Mouse (Mus musculus): ENCODE results near the gene Samd1. TPM values are rescaled to one million over a fixed set of nuclear protein-coding genes. Genes with fewer than 3 reads are reported as not detected.
A peak's percentile ranks its signal among the peaks of the same experiment; 100 is the strongest.

The Samd1 gene
- total and polyA plus RNA-seq, 2 experiments from 2014 or later: 4.6 to 86.9 TPM

- peaks cover 22% of the 10 kb centered on the region; the same call in 1 of the 2 replicates for H3K27me3 ChIP-seq (ENCODE audit: insufficient read depth, low read length)
- H3K36me3 ChIP-seq (ENCODE audit: insufficient read depth, low read length): no peaks in the 10 kb centered on the region
- DNase-seq (ENCODE audit: low spot score) (no peak), ATAC-seq (ENCODE audit: low FRiP score) (no peak)
- no peak overlapping the region for H3K27ac ChIP-seq (ENCODE audit: low read depth, low read length)
- no peak overlapping the region for H3K9ac ChIP-seq (replicated peaks; ENCODE audit: low read length, poor library complexity, severe bottlenecking)
- H3K4me3 ChIP-seq (ENCODE audit: low read depth, low read length): no peak overlapping the region
- TF ChIP-seq CTCF (IDR thresholded peaks at IDR 0.05): no peak
- 9% methylated on average over 10 of the region's 10 CpGs for WGBS
- H3K4me1 ChIP-seq (ENCODE audit: insufficient read depth, low read length): no peaks in the 10 kb centered on the region
- no peaks in the 10 kb centered on the region for H3K9me3 ChIP-seq (ENCODE audit: low read length)
- no peak overlapping the region for H3K4me2 ChIP-seq (ENCODE audit: low read depth, low read length, poor library complexity, severe bottlenecking)
Observed at GRCm38 (mm10) chr8:84027449-84027848, 30.0 kb downstream of the Samd1 start.

- 89% methylated on average over 5 of the region's 5 CpGs for WGBS
- Histone ChIP-seq H3K4me1 (ENCODE audit: insufficient read depth, low read length) (no peaks in the 10 kb centered on the region), H3K9me3 (ENCODE audit: low read length) (no peaks in the 10 kb centered on the region), H3K4me2 (ENCODE audit: low read depth, low read length, poor library complexity, severe bottlenecking) (no peak overlapping the region), H3K9ac (replicated peaks; ENCODE audit: low read length, poor library complexity, severe bottlenecking) (no peak overlapping the region), H3K27me3 (ENCODE audit: insufficient read depth, low read length) (peaks cover 22% of the 10 kb centered on the region; the same call in 1 of the 2 replicates), H3K36me3 (ENCODE audit: insufficient read depth, low read length) (no peaks in the 10 kb centered on the region), H3K27ac (ENCODE audit: low read depth, low read length) (no peak overlapping the region), H3K4me3 (ENCODE audit: low read depth, low read length) (no peak overlapping the region)
- TF ChIP-seq CTCF (IDR thresholded peaks at IDR 0.05): no peak
- DNase-seq (ENCODE audit: low spot score) (no peak), ATAC-seq (ENCODE audit: low FRiP score) (no peak)
Observed at GRCm38 (mm10) chr8:84029272-84029671, 31.8 kb downstream of the Samd1 start.

- no peaks in the 10 kb centered on the region for H3K4me1 ChIP-seq (ENCODE audit: insufficient read depth, low read length)
- H3K9ac ChIP-seq (replicated peaks; ENCODE audit: low read length, poor library complexity, severe bottlenecking): no peak overlapping the region
- peaks cover 15% of the 10 kb centered on the region; the same call in 1 of the 2 replicates for H3K27me3 ChIP-seq (ENCODE audit: insufficient read depth, low read length)
- no peak overlapping the region for H3K4me3 ChIP-seq (ENCODE audit: low read depth, low read length)
- WGBS: 78% methylated on average over 4 of the region's 4 CpGs
- no peaks in the 10 kb centered on the region for H3K36me3 ChIP-seq (ENCODE audit: insufficient read depth, low read length)
- TF ChIP-seq CTCF (IDR thresholded peaks at IDR 0.05): no peak
- no peak overlapping the region for H3K4me2 ChIP-seq (ENCODE audit: low read depth, low read length, poor library complexity, severe bottlenecking)
- H3K27ac ChIP-seq (ENCODE audit: low read depth, low read length): no peak overlapping the region
- no peaks in the 10 kb centered on the region for H3K9me3 ChIP-seq (ENCODE audit: low read length)
- DNase-seq (ENCODE audit: low spot score) (no peak), ATAC-seq (ENCODE audit: low FRiP score) (no peak)
Observed at GRCm38 (mm10) chr8:84032777-84033176, 35.3 kb downstream of the Samd1 start.

GRCm38 (mm10) chr8:84038015-84038414 is 40.5 kb downstream of the Samd1 start:
- Histone ChIP-seq H3K4me2 (ENCODE audit: low read depth, low read length, poor library complexity, severe bottlenecking) (no peak overlapping the region), H3K9me3 (ENCODE audit: low read length) (no peaks in the 10 kb centered on the region), H3K4me1 (ENCODE audit: insufficient read depth, low read length) (peaks cover 4% of the 10 kb centered on the region; the same call in 1 of the 2 replicates), H3K27ac (ENCODE audit: low read depth, low read length) (no peak overlapping the region), H3K4me3 (ENCODE audit: low read depth, low read length) (no peak overlapping the region), H3K9ac (replicated peaks; ENCODE audit: low read length, poor library complexity, severe bottlenecking) (no peak overlapping the region), H3K36me3 (ENCODE audit: insufficient read depth, low read length) (no peaks in the 10 kb centered on the region), H3K27me3 (ENCODE audit: insufficient read depth, low read length) (peaks cover 27% of the 10 kb centered on the region)
- WGBS: 69% methylated on average over 5 of the region's 5 CpGs
- ATAC-seq (ENCODE audit: low FRiP score) (no peak), DNase-seq (ENCODE audit: low spot score) (no peak)
- TF ChIP-seq CTCF (IDR thresholded peaks at IDR 0.05): no peak

GRCm38 (mm10) chr8:84039050-84039449 is 41.6 kb downstream of the Samd1 start:
- no peak overlapping the region for H3K9ac ChIP-seq (replicated peaks; ENCODE audit: low read length, poor library complexity, severe bottlenecking)
- ATAC-seq (ENCODE audit: low FRiP score) (no peak), DNase-seq (ENCODE audit: low spot score) (peak; percentile 89)
- H3K4me2 ChIP-seq (ENCODE audit: low read depth, low read length, poor library complexity, severe bottlenecking): no peak overlapping the region
- 9% methylated on average over 5 of the region's 5 CpGs for WGBS
- peak; percentile 90 for TF ChIP-seq CTCF (IDR thresholded peaks at IDR 0.05)
- H3K9me3 ChIP-seq (ENCODE audit: low read length): no peaks in the 10 kb centered on the region
- peaks cover 38% of the 10 kb centered on the region for H3K27me3 ChIP-seq (ENCODE audit: insufficient read depth, low read length)
- no peak overlapping the region for H3K4me3 ChIP-seq (ENCODE audit: low read depth, low read length)
- peaks cover 4% of the 10 kb centered on the region; the same call in 1 of the 2 replicates for H3K4me1 ChIP-seq (ENCODE audit: insufficient read depth, low read length)
- no peaks in the 10 kb centered on the region for H3K36me3 ChIP-seq (ENCODE audit: insufficient read depth, low read length)
- H3K27ac ChIP-seq (ENCODE audit: low read depth, low read length): no peak overlapping the region

- Histone ChIP-seq H3K36me3 (ENCODE audit: insufficient read depth, low read length) (no peaks in the 10 kb centered on the region), H3K4me3 (ENCODE audit: low read depth, low read length) (peak within 1 kb of the TSS; percentile 26), H3K27ac (ENCODE audit: low read depth, low read length) (no peak within 1 kb of the TSS), H3K4me2 (ENCODE audit: low read depth, low read length, poor library complexity, severe bottlenecking) (peak within 1 kb of the TSS; percentile 51), H3K4me1 (ENCODE audit: insufficient read depth, low read length) (peaks cover 4% of the 10 kb centered on the region; the same call in 1 of the 2 replicates), H3K27me3 (ENCODE audit: insufficient read depth, low read length) (peaks cover 45% of the 10 kb centered on the region), H3K9me3 (ENCODE audit: low read length) (no peaks in the 10 kb centered on the region), H3K9ac (replicated peaks; ENCODE audit: low read length, poor library complexity, severe bottlenecking) (0 out of 2 replicates have a peak within 1 kb of the TSS, but pooled peaks have one; percentile 33)
- ATAC-seq (ENCODE audit: low FRiP score) (peak; percentile 66; the same call in 1 of the 2 replicates), DNase-seq (ENCODE audit: low spot score) (peak; percentile 76)
- TF ChIP-seq CTCF (IDR thresholded peaks at IDR 0.05): peak; percentile 73
- WGBS: 5% methylated on average over 40 of the region's 40 CpGs
Observed at GRCm38 (mm10) chr8:84042066-84042947, 44.8 kb downstream of the Samd1 start, which contains the start of gene Il27ra. Gene Il27ra (minus strand): TSS chr8:84042589.

Measured in midbrain, postnatal 0 days (tissue).